Mouse (Mus musculus) cerebellum, postnatal 10 days (tissue): ENCODE results near the gene Cyb5b.

Experiments
- DNase-seq, 2 experiments: peaks; one replicate each; pipeline ENCODE4 v3.0.0; 2021; ENCODE audit warnings: mixed read lengths in 2 of 2

Cyb5b gene

GRCm38 (mm10) chr8:107227011-107227626 is 76.7 kb downstream of the Cyb5b start:
- no peak for DNase-seq

GRCm38 (mm10) chr8:107233251-107233650 is 82.8 kb downstream of the Cyb5b start:
- DNase-seq = no peak

- DNase-seq = no peak
These were observed 83.3 kb downstream of the Cyb5b start for GRCm38 (mm10) chr8:107233718-107234117.
